Mouse (Mus musculus): ENCODE results near the gene Katnbl1. TPM values are rescaled to one million over a fixed set of nuclear protein-coding genes. Genes with fewer than 3 reads are reported as not detected.
"Not testable (repeated sequence)": the region's sequence is repeated elsewhere in the genome, so short reads cannot be mapped to it uniquely, and the experiment has no call there.

Gene Katnbl1
- total and polyA plus RNA-seq, 2 experiments from 2014 or later = 22.2 to 24.3 TPM

GRCm38 (mm10) chr2:112432523-112432922, 53.5 kb downstream of the Katnbl1 start:
- DNase-seq (no peak), ATAC-seq (no peak)
- TF ChIP-seq CTCF (IDR thresholded peaks at IDR 0.05; ENCODE audit: low read depth) = no peak
- Histone ChIP-seq H3K4me2 (ENCODE audit: low read depth) (no peak overlapping the region), H3K4me3 (ENCODE audit: low read depth, low read length) (no peak overlapping the region), H3K9ac (no peak overlapping the region), H3K4me1 (ENCODE audit: insufficient read depth) (no peaks in the 10 kb centered on the region), H3K9me3 (ENCODE audit: low read length) (no peaks in the 10 kb centered on the region), H3K27me3 (ENCODE audit: insufficient read depth, low read length) (no peaks in the 10 kb centered on the region), H3K27ac (ENCODE audit: low read depth, low read length) (no peak overlapping the region), H3K36me3 (ENCODE audit: insufficient read depth) (no peaks in the 10 kb centered on the region)
- 95% methylated on average over 2 of the region's 2 CpGs for WGBS

- no peaks in the 10 kb centered on the region for H3K36me3 ChIP-seq (ENCODE audit: insufficient read depth)
- H3K9ac ChIP-seq = no peak overlapping the region
- H3K27ac ChIP-seq (ENCODE audit: low read depth, low read length) = no peak overlapping the region
- H3K9me3 ChIP-seq (ENCODE audit: low read length) = no peaks in the 10 kb centered on the region
- no peak for TF ChIP-seq CTCF (IDR thresholded peaks at IDR 0.05; ENCODE audit: low read depth)
- H3K4me1 ChIP-seq (ENCODE audit: insufficient read depth) = no peaks in the 10 kb centered on the region
- 67% methylated on average over 2 of the region's 2 CpGs for WGBS
- H3K4me3 ChIP-seq (ENCODE audit: low read depth, low read length) = no peak overlapping the region
- H3K4me2 ChIP-seq (ENCODE audit: low read depth) = no peak overlapping the region
- DNase-seq (no peak), ATAC-seq (no peak)
- H3K27me3 ChIP-seq (ENCODE audit: insufficient read depth, low read length) = no peaks in the 10 kb centered on the region
Observed at GRCm38 (mm10) chr2:112433359-112433758, 54.3 kb downstream of the Katnbl1 start.

GRCm38 (mm10) chr2:112436292-112436691, 57.3 kb downstream of the Katnbl1 start:
- no peaks in the 10 kb centered on the region for H3K27me3 ChIP-seq (ENCODE audit: insufficient read depth, low read length)
- no peaks in the 10 kb centered on the region for H3K9me3 ChIP-seq (ENCODE audit: low read length)
- TF ChIP-seq CTCF (IDR thresholded peaks at IDR 0.05; ENCODE audit: low read depth) = no peak
- H3K27ac ChIP-seq (ENCODE audit: low read depth, low read length) = no peak overlapping the region
- no peak overlapping the region for H3K9ac ChIP-seq
- WGBS = 87% methylated on average over 4 of the region's 4 CpGs
- no peak overlapping the region for H3K4me2 ChIP-seq (ENCODE audit: low read depth)
- no peak overlapping the region for H3K4me3 ChIP-seq (ENCODE audit: low read depth, low read length)
- H3K36me3 ChIP-seq (ENCODE audit: insufficient read depth) = no peaks in the 10 kb centered on the region
- no peaks in the 10 kb centered on the region for H3K4me1 ChIP-seq (ENCODE audit: insufficient read depth)
- DNase-seq (no peak), ATAC-seq (no peak)

- Histone ChIP-seq H3K4me1 (ENCODE audit: insufficient read depth) (no peaks in the 10 kb centered on the region), H3K4me3 (ENCODE audit: low read depth, low read length) (no peak overlapping the region), H3K27ac (ENCODE audit: low read depth, low read length) (no peak overlapping the region), H3K27me3 (ENCODE audit: insufficient read depth, low read length) (no peaks in the 10 kb centered on the region), H3K9ac (no peak overlapping the region), H3K36me3 (ENCODE audit: insufficient read depth) (no peaks in the 10 kb centered on the region), H3K4me2 (ENCODE audit: low read depth) (no peak overlapping the region), H3K9me3 (ENCODE audit: low read length) (no peaks in the 10 kb centered on the region)
- DNase-seq (no peak), ATAC-seq (no peak)
- 93% methylated on average over 2 of the region's 2 CpGs for WGBS
- TF ChIP-seq CTCF (IDR thresholded peaks at IDR 0.05; ENCODE audit: low read depth) = no peak
Observed at GRCm38 (mm10) chr2:112437589-112437988, 58.6 kb downstream of the Katnbl1 start.

- Histone ChIP-seq H3K9ac (no peak overlapping the region), H3K9me3 (ENCODE audit: low read length) (no peaks in the 10 kb centered on the region), H3K27me3 (ENCODE audit: insufficient read depth, low read length) (no peaks in the 10 kb centered on the region), H3K4me1 (ENCODE audit: insufficient read depth) (no peaks in the 10 kb centered on the region), H3K36me3 (ENCODE audit: insufficient read depth) (no peaks in the 10 kb centered on the region), H3K4me2 (ENCODE audit: low read depth) (no peak overlapping the region), H3K4me3 (ENCODE audit: low read depth, low read length) (no peak overlapping the region), H3K27ac (ENCODE audit: low read depth, low read length) (no peak overlapping the region)
- DNase-seq (no peak), ATAC-seq (no peak)
- no peak for TF ChIP-seq CTCF (IDR thresholded peaks at IDR 0.05; ENCODE audit: low read depth)
- WGBS = 68% methylated on average over 2 of the region's 2 CpGs
Observed at GRCm38 (mm10) chr2:112443491-112443890, 64.5 kb downstream of the Katnbl1 start.

- Histone ChIP-seq H3K9ac (no peak overlapping the region), H3K36me3 (ENCODE audit: insufficient read depth) (no peaks in the 10 kb centered on the region), H3K4me2 (ENCODE audit: low read depth) (no peak overlapping the region), H3K4me3 (ENCODE audit: low read depth, low read length) (no peak overlapping the region), H3K9me3 (ENCODE audit: low read length) (no peaks in the 10 kb centered on the region), H3K4me1 (ENCODE audit: insufficient read depth) (no peaks in the 10 kb centered on the region), H3K27me3 (ENCODE audit: insufficient read depth, low read length) (no peaks in the 10 kb centered on the region), H3K27ac (ENCODE audit: low read depth, low read length) (no peak overlapping the region)
- TF ChIP-seq CTCF (IDR thresholded peaks at IDR 0.05; ENCODE audit: low read depth) = no peak
- no peak for ATAC-seq
- no peak for DNase-seq
Observed at GRCm38 (mm10) chr2:112445511-112445910, 66.5 kb downstream of the Katnbl1 start.

- not testable (repeated sequence) for H3K36me3 ChIP-seq (ENCODE audit: insufficient read depth); ATAC-seq; H3K4me2 ChIP-seq (ENCODE audit: low read depth); DNase-seq; H3K4me1 ChIP-seq (ENCODE audit: insufficient read depth); H3K27me3 ChIP-seq (ENCODE audit: insufficient read depth, low read length); H3K9me3 ChIP-seq (ENCODE audit: low read length); H3K9ac ChIP-seq; H3K27ac ChIP-seq (ENCODE audit: low read depth, low read length); H3K4me3 ChIP-seq (ENCODE audit: low read depth, low read length)
- 70% methylated on average over 4 of the region's 4 CpGs for WGBS
Observed at GRCm38 (mm10) chr2:112448046-112448445, 69.0 kb downstream of the Katnbl1 start.

- no peak for DNase-seq
- H3K27ac ChIP-seq (ENCODE audit: low read depth, low read length) = no peak overlapping the region
- no peak overlapping the region for H3K9ac ChIP-seq
- ATAC-seq = no peak
- H3K4me3 ChIP-seq (ENCODE audit: low read depth, low read length) = no peak overlapping the region
- H3K27me3 ChIP-seq (ENCODE audit: insufficient read depth, low read length) = no peaks in the 10 kb centered on the region
- H3K36me3 ChIP-seq (ENCODE audit: insufficient read depth) = no peaks in the 10 kb centered on the region
- H3K4me2 ChIP-seq (ENCODE audit: low read depth) = no peak overlapping the region
- H3K9me3 ChIP-seq (ENCODE audit: low read length) = no peaks in the 10 kb centered on the region
- H3K4me1 ChIP-seq (ENCODE audit: insufficient read depth) = no peaks in the 10 kb centered on the region
- TF ChIP-seq CTCF (IDR thresholded peaks at IDR 0.05; ENCODE audit: low read depth) = no peak
Observed at GRCm38 (mm10) chr2:112448510-112449059, 69.6 kb downstream of the Katnbl1 start.
